Mouse (Mus musculus): ENCODE results near the gene AI481877. TPM values are rescaled to one million over a fixed set of nuclear protein-coding genes. Genes with fewer than 3 reads are reported as not detected.

AI481877 gene
- polyA plus RNA-seq, 1 experiment: 0.07 TPM

DNA sequence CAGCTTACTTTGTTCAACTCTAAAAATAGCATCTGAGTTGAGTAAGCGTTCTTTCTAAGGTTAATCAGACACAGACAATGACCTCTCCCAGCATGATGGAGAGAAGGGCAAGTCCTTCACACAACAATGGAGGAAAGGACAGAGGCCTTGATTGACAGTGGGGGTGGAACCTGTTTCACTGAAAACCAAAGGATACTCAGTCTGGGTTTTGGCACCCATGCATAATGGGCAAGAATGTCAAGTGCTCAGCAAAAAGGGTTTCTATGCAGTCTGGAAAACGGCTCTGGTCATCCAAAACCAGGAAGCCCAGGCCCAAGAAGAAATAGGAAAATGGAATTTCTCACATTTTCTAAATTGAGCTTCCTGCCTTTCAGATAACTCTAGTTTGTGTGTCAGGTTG, 33.8 kb upstream of the AI481877 start:
- WGBS: 63% methylated on average over 2 of the region's 2 CpGs
- H3K4me1 ChIP-seq (ENCODE audit: control insufficient read depth, insufficient read depth, low read length): no peaks in the 10 kb centered on the region
- no peak overlapping the region for H3K4me3 ChIP-seq (replicated peaks; ENCODE audit: extremely low read depth, low read depth, low read length)
- TF ChIP-seq POLR2A (IDR thresholded peaks at IDR 0.05; ENCODE audit: borderline replicate concordance, extremely low read depth, low read depth, low read length) (no peak), CTCF (IDR thresholded peaks at IDR 0.05; ENCODE audit: insufficient read depth, low read length) (no peak)
- DNase-seq: no peak

DNA sequence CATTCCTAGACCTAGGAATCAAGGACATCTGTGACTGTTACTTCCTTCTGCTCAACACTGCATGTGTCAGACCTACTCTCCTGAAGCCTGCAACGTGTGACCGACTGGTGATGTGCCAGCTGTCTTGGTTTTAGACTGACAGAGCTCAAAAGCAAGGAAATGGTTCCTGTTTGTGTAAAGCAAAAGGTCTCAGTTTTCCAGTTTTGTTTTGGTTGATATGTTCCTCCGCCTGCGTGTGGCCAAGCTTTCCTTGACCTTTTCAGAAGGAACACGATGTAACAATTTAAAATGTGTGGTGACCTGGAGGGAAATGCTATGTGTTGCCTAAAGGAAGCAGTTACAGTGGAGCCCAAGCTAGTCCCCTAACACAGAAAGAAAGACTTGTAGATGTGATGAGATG, 31.2 kb upstream of the AI481877 start:
- TF ChIP-seq CTCF (IDR thresholded peaks at IDR 0.05; ENCODE audit: insufficient read depth, low read length): no peak
- TF ChIP-seq POLR2A (IDR thresholded peaks at IDR 0.05; ENCODE audit: borderline replicate concordance, extremely low read depth, low read depth, low read length): no peak
- H3K4me1 ChIP-seq (ENCODE audit: control insufficient read depth, insufficient read depth, low read length): no peaks in the 10 kb centered on the region
- H3K4me3 ChIP-seq (replicated peaks; ENCODE audit: extremely low read depth, low read depth, low read length): no peak overlapping the region
- WGBS: 58% methylated on average over 5 of the region's 5 CpGs
- DNase-seq: no peak

DNA sequence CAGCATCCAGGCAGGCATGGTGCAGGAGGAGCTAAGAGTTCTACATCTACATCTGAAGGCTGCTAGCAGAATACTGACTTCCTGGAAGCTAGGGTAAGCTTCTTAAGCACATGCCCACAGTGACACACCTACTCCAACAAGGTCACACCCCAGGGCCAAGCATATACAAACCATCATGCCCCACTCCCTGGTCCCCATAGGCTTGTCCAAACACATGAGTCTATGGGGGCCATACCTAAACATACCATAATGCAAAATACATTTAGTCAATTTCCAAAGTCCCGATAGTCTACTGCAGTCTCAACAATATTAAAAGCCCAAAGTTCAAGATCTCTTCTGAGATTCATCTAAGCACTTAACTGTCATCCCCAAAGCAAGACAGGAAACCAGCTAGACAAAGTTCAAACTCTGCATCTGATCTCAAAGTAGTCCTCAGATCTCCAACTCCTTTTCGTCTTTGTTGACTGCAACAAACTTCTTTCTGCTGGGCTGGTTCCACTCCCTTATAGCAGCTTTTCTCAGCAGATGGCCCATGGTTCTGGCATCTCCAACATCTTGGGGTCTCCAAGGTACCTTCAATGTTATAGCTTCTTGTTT, 28.6 kb upstream of the AI481877 start:
- DNase-seq: no peak
- TF ChIP-seq POLR2A (IDR thresholded peaks at IDR 0.05; ENCODE audit: borderline replicate concordance, extremely low read depth, low read depth, low read length): no peak
- H3K4me3 ChIP-seq (replicated peaks; ENCODE audit: extremely low read depth, low read depth, low read length): no peak overlapping the region
- 87% methylated on average over 2 of the region's 2 CpGs for WGBS
- H3K4me1 ChIP-seq (ENCODE audit: control insufficient read depth, insufficient read depth, low read length): 0 out of 2 replicates have a peak, but pooled peaks cover 3% of the 10 kb centered on the region

DNA sequence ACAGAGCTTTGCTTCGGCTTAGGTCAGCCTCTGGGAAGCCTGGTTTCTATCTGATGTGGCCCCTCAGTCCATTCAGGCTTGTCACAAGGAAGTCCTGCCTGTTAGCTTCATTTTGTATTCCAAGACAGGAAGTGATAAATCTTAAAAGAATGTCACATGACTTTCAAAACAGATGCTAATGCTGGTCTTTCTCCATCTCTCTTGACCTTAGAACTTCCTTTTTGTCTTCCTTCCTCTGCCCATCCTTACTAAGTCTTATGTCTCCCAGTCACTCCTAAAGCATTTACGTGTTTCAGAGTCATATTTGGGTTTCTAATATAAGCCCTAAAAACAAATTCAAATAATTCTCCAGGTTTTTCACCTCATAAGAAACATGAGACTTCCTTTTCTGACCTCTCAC, 25.3 kb upstream of the AI481877 start:
- H3K4me1 ChIP-seq (ENCODE audit: control insufficient read depth, insufficient read depth, low read length): peaks cover 6% of the 10 kb centered on the region
- WGBS: 54% methylated on average over 2 of the region's 2 CpGs
- no peak for TF ChIP-seq CTCF (IDR thresholded peaks at IDR 0.05; ENCODE audit: insufficient read depth, low read length)
- no peak for TF ChIP-seq POLR2A (IDR thresholded peaks at IDR 0.05; ENCODE audit: borderline replicate concordance, extremely low read depth, low read depth, low read length)
- no peak for DNase-seq
- no peak overlapping the region for H3K4me3 ChIP-seq (replicated peaks; ENCODE audit: extremely low read depth, low read depth, low read length)

DNA sequence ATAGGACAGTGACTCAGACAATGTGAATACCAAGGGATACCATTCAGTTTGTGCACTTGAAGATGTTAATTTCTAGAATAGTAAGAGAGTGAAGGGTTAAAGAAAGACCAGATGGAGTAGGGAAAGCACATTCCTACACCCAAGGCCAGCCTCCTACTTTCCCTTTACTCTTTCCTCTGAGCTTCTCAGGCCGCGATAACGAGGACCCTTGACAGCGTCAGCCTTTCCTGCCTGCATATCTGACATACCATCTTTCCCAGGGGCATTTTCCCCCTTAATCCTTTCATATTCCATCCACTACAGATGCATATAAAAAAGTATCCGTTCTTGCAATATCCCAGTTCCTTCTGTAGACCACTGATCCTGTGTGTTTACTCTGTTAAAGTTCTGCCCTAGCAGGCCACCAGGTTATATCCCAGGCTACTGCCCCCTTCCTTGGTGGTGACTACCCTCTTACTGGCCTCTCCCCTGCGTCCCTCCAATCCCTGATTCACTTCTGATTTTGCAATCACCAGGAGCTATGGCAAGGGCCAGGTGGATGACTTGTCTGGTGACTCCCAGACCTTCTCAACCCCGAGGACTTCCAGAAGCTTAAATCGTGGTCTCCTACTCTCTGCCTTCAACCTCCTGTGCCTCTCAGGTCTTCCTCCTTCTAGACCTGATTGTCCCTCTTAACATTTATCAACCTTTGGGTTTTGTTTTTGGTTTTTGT, 22.3 kb upstream of the AI481877 start:
- no peak for DNase-seq
- WGBS: 67% methylated on average over 8 of the region's 8 CpGs
- no peak overlapping the region for H3K4me3 ChIP-seq (replicated peaks; ENCODE audit: extremely low read depth, low read depth, low read length)
- TF ChIP-seq CTCF (IDR thresholded peaks at IDR 0.05; ENCODE audit: insufficient read depth, low read length) (no peak), POLR2A (IDR thresholded peaks at IDR 0.05; ENCODE audit: borderline replicate concordance, extremely low read depth, low read depth, low read length) (no peak)
- peaks cover 11% of the 10 kb centered on the region for H3K4me1 ChIP-seq (ENCODE audit: control insufficient read depth, insufficient read depth, low read length)

DNA sequence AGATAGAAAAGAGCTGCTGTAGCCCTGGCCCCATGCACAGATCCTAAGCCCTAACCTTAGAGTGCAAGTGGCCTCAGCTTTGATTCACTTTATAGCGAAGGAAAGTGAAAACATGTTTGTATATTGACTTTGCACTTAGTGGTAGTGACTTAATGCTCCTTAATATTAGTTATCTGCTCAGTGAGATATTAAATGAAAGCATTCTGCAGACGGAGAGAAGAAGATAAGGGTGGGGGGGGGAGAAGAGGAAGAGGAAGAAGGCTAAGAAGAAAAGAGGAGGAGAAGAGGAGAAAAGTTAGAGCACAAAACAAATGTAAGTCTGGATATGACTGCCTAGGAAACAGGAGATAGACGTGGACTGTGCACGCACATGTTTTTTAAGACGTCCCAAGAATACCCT, 21.5 kb upstream of the AI481877 start:
- peaks cover 11% of the 10 kb centered on the region for H3K4me1 ChIP-seq (ENCODE audit: control insufficient read depth, insufficient read depth, low read length)
- DNase-seq: no peak
- 78% methylated on average over 5 of the region's 5 CpGs for WGBS
- no peak overlapping the region for H3K4me3 ChIP-seq (replicated peaks; ENCODE audit: extremely low read depth, low read depth, low read length)
- no peak for TF ChIP-seq POLR2A (IDR thresholded peaks at IDR 0.05; ENCODE audit: borderline replicate concordance, extremely low read depth, low read depth, low read length)
- TF ChIP-seq CTCF (IDR thresholded peaks at IDR 0.05; ENCODE audit: insufficient read depth, low read length): no peak

DNA sequence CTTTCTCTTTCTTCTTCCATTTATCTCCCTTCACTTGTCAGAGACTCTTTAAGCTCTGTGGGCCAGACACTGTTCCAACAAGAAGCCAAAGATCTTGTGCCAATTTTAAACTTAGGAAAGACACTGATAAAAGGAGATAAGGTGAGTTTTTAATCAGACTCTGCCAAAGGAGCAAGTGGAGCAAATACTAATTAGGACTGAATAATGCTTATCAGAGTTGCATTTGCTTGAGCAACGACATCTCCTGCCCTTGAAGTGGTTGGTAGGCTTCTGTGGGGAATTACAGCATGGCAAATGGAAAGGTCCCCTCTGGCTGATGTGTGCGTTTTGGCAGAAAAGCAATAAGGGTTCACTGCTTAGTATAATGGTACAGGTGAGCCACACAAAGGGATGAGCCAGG, 18.9 kb upstream of the AI481877 start:
- H3K4me3 ChIP-seq (replicated peaks; ENCODE audit: extremely low read depth, low read depth, low read length): no peak overlapping the region
- TF ChIP-seq CTCF (IDR thresholded peaks at IDR 0.05; ENCODE audit: insufficient read depth, low read length): no peak
- TF ChIP-seq POLR2A (IDR thresholded peaks at IDR 0.05; ENCODE audit: borderline replicate concordance, extremely low read depth, low read depth, low read length): no peak
- DNase-seq: no peak
- WGBS: 54% methylated on average over 2 of the region's 2 CpGs
- H3K4me1 ChIP-seq (ENCODE audit: control insufficient read depth, insufficient read depth, low read length): peaks cover 8% of the 10 kb centered on the region

DNA sequence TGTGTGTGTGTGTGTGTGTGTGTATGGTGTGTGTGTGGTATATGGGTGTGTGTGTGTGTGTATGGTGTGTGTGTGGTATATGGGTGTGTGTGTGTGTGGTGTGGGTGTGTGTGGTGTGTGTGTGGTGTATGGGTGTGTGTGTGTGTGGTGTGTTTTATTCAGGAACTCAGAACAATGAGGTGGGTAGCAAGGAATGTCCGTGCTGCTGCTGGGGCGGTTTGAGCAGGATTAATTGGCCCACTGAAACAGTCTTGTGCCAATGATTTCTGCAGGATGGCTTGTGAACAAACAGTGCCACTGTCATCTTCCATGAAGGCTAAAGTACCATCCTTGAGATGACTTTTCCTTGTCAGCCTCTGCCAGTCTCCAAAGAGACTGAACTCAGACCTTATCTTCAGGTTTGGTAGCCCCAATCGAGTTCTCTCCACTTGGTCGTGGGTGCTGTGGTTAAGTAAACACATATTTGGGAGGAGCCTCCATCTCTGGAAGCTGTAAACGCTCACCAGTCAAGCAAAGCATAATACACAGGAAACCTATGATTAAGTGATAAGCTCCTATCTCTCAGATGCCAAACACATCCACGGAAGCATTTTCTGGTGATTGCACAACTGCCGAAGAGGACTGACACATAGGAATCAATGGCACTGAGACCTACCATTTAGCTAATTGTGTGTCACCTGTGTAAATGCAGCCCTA, 18.3 kb upstream of the AI481877 start:
- TF ChIP-seq POLR2A (IDR thresholded peaks at IDR 0.05; ENCODE audit: borderline replicate concordance, extremely low read depth, low read depth, low read length) (no peak), CTCF (IDR thresholded peaks at IDR 0.05; ENCODE audit: insufficient read depth, low read length) (no peak)
- 15% methylated on average over 7 of the region's 7 CpGs for WGBS
- Histone ChIP-seq H3K4me3 (replicated peaks; ENCODE audit: extremely low read depth, low read depth, low read length) (no peak overlapping the region), H3K4me1 (ENCODE audit: control insufficient read depth, insufficient read depth, low read length) (peaks cover 8% of the 10 kb centered on the region)
- DNase-seq: no peak

DNA sequence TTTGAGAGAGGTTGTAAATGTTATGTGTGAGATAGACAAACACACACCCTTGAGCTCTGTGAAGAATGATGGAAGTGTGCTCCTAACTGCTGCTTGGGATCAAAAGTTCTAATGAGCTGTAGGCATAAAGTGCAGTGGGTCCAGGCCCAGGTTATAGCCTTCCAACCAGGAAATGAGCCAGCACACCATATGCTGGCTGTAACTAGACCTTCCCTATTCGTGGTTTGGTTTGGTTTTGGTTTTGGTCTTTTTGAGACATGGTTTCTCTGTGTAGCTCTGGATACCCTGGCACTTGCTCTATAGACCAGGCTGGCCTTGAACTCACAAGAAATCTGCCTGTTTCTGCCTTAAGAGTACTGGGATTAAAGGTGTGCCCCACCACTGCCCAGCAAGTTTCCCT, 13.2 kb upstream of the AI481877 start:
- no peak for TF ChIP-seq POLR2A (IDR thresholded peaks at IDR 0.05; ENCODE audit: borderline replicate concordance, extremely low read depth, low read depth, low read length)
- no peak for TF ChIP-seq CTCF (IDR thresholded peaks at IDR 0.05; ENCODE audit: insufficient read depth, low read length)
- WGBS: 69% methylated on average over 1 of the region's 1 CpGs
- no peak for DNase-seq
- peaks cover under 1% of the 10 kb centered on the region; the same call in 1 of the 2 replicates for H3K4me1 ChIP-seq (ENCODE audit: control insufficient read depth, insufficient read depth, low read length)
- no peak overlapping the region for H3K4me3 ChIP-seq (replicated peaks; ENCODE audit: extremely low read depth, low read depth, low read length)

Data from lung, adult 2 months (tissue).